Mouse (Mus musculus) liver, embryonic 11.5 days (tissue): Measurements from ENCODE around the gene Ccdc85c. TPM values are rescaled to one million over a fixed set of nuclear protein-coding genes. Genes with fewer than 3 reads are reported as not detected.

Experiments used
- ATAC-seq: fragments of 200-750 bp; cut with Nextera tagmentation; replicated peaks from 2 replicates; pipeline ENCODE4 v1.8.0; 2017; ENCODE audit warnings: moderate number of reproducible peaks, mild to moderate bottlenecking, moderate TSS enrichment, moderate library complexity; ENCODE audit not compliant: low FRiP score
- DNase-seq: peaks from one replicate; pipeline ENCODE4 v3.0.0-alpha.2; 2017; ENCODE audit warnings: low spot score
- H3K27ac ChIP-seq: fragments of 300-500 bp; sonication (generic); 2 replicates; pipeline ENCODE4 v1.5.1; 2014; ENCODE audit warnings: mild to moderate bottlenecking, low read depth, low read length, control low read depth
- H3K27me3 ChIP-seq: fragments of 300-500 bp; sonication (generic); replicated peaks from 2 replicates; pipeline ENCODE4 v1.6.1; 2014; ENCODE audit warnings: low read length, mixed read lengths; ENCODE audit not compliant: control insufficient read depth, insufficient read depth
- H3K36me3 ChIP-seq: fragments of 300-500 bp; sonication (generic); 2 replicates; pipeline ENCODE4 v1.6.1; 2014; ENCODE audit warnings: mild to moderate bottlenecking, low read length, moderate library complexity, mixed read lengths; ENCODE audit not compliant: control insufficient read depth, insufficient read depth
- H3K4me1 ChIP-seq: fragments of 300-500 bp; sonication (generic); replicated peaks from 2 replicates; pipeline ENCODE4 v1.6.1; 2014; ENCODE audit warnings: low read length, mixed read lengths; ENCODE audit not compliant: control insufficient read depth, insufficient read depth
- H3K4me2 ChIP-seq: fragments of 300-500 bp; sonication (generic); 2 replicates; pipeline ENCODE4 v1.6.1; 2014; ENCODE audit warnings: mild to moderate bottlenecking, control low read depth, moderate library complexity
- H3K4me3 ChIP-seq: fragments of 300-500 bp; sonication (generic); 2 replicates; pipeline ENCODE4 v1.5.1; 2014; ENCODE audit warnings: low read depth, low read length, control low read depth
- H3K9ac ChIP-seq: fragments of 300-500 bp; sonication (generic); 2 replicates; pipeline ENCODE4 v1.6.1; 2014; ENCODE audit warnings: low read depth, low read length, control low read depth
- H3K9me3 ChIP-seq: fragments of 300-500 bp; sonication (generic); 2 replicates; pipeline ENCODE4 v1.6.1; 2016; ENCODE audit warnings: low read length, inconsistent platforms, mixed read lengths; ENCODE audit not compliant: control insufficient read depth
- WGBS: fragments of 180-500 bp; shearing (Covaris S2); extraction: QIAGEN DNeasy Blood & Tissue Kit; methylation state at CpG from one replicate; pipeline ENCODE4 v1.1.7; 2014; 5-methylcytosine and 5-hydroxymethylcytosine counted together
- polyA plus RNA-seq: library from polyadenylated mRNA; unstranded; fragments of >200 nt; fragmentation: Nextera tagmentation; extraction: Ambion mirVana; gene quantifications from 2 replicates; pipeline ENCODE4 v1.2.1, GENCODE M21; 2014

Ccdc85c gene
- polyA plus RNA-seq, 1 experiment from 2014 or later: 7.4 TPM

DNA sequence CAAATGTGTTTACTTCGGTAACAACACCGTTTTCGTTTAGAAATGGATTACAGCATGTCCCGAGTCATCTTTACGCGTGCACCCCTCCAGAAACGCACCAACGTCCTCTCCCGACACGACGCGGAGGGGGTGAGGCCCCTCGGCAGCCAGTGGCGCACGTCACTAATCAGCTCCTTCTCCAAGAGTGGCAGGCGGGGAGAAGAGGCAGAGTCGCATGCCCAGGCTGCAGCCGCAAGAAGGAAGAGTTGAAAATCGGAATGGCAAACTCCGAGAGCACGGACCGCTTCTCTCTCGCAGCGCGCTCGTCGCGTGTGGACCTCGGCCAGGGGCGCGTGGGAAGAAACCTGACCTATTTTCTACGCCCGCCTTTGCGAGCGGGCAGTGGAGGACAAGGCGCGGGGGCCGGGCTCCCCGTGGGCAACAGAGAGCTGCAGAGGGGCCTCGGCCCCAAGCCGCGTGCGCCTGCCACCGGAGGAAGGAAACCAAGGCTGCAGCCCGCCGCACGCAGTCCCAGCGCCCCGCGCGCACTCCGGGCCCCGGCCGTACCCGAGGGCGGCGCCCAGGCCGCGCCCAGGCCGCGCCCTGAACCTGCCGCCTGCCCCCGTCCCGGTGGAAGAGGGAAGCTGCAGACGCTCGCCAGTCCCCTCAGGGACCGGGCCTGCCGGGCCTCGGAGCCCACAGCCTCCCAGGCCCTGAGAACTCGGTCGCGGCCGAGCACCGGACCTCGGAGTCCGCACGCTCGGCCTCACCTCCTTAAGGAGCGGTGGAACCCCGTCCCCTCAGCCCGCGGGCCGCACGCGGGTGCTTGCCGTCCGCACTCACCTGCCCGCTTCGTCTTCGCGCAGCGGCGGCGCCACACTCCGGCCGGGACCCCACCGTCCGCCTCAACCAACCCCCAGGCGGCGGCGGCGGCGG, 96.6 kb downstream of the Ccdc85c start:
- ATAC-seq: peak; percentile 81

DNA sequence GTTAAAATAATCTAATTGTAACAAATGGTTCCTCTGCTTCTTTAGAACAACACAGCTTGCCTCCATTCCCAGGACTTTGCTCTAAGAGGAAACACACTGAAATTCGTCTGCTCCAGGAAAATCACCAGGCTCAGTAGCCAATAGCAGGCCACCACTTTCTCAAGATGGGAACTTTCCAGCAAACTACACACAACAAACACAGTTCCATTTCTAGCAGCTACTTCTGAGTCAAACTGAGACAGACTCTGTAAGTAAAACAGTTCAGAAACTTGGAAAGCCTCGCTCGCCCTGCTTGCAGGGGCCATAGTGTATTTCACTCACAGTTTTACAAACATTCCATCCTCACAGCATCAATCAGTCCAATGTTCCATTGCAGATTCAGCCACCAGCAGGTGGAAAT, 98.9 kb downstream of the Ccdc85c start:
- H3K4me2 ChIP-seq: no peak overlapping the region
- H3K27me3 ChIP-seq: no peaks in the 10 kb centered on the region
- ATAC-seq (no peak), DNase-seq (no peak)
- no peak overlapping the region for H3K27ac ChIP-seq
- WGBS: 70% methylated on average over 3 of the region's 3 CpGs
- peaks cover 23% of the 10 kb centered on the region for H3K4me1 ChIP-seq
- H3K4me3 ChIP-seq: no peak overlapping the region
- no peaks in the 10 kb centered on the region for H3K36me3 ChIP-seq
- H3K9me3 ChIP-seq: no peaks in the 10 kb centered on the region
- H3K9ac ChIP-seq: no peak overlapping the region

More for the DNA sequence above, 96.6 kb downstream of the Ccdc85c start:
- H3K36me3 ChIP-seq: 0 out of 2 replicates have a peak, but pooled peaks cover 6% of the 10 kb centered on the region
- under 1% methylated on average over 89 of the region's 103 CpGs for WGBS
- no peaks in the 10 kb centered on the region for H3K9me3 ChIP-seq
- H3K4me3 ChIP-seq: peak overlapping the region; percentile 91
- H3K27ac ChIP-seq: peak overlapping the region; percentile 91
- peaks cover 19% of the 10 kb centered on the region for H3K4me1 ChIP-seq
- H3K27me3 ChIP-seq: no peaks in the 10 kb centered on the region
- peak overlapping the region; percentile 98 for H3K9ac ChIP-seq
- peak overlapping the region; percentile 86 for H3K4me2 ChIP-seq
- peak; percentile 70 for DNase-seq

DNA sequence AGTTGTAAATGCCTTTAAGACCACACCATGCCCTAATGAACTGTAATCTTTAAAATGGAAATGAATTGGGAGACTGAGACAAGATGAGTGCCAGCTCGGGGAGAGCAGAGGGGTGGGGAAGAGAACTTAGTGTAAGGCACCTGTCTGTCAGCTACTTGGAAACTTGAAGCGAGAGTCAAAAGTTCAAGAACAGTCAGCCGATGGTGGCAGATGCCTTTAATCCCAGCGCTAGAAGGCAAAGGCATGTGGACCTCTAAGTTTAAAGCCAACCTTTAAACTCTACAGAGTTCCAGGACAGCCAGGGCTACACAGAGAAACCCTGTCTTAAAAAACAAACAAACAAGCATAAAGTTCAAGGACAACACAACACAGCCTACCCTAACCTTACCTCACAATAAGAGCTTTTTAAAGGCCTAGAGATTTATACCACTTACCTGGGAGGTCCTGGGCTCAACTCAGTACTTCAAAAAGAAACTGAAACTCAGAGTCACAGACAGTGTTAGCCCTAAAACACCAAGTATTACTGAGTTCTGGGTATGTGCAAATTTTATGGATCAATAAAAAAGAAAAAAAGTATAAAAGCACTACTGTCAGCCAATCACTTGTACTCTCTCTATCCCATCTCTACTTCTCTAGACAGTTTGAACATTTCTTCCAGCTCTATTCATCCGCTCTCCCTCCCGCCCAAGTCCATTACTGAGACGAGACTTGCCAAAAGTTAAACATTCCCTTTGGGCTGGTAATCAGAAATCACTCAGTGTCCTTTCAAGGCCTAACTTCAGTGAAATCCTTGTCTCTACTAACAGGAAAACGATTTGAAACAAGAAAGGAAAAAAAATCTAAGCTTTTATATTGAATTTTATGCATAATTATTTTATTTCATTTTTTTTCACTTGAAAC, 100.4 kb downstream of the Ccdc85c start:
- 71% methylated on average over 8 of the region's 8 CpGs for WGBS
- no peaks in the 10 kb centered on the region for H3K36me3 ChIP-seq
- no peak for ATAC-seq
- no peak overlapping the region for H3K27ac ChIP-seq
- no peaks in the 10 kb centered on the region for H3K9me3 ChIP-seq
- no peak for DNase-seq
- H3K4me1 ChIP-seq: peaks cover 25% of the 10 kb centered on the region
- H3K27me3 ChIP-seq: no peaks in the 10 kb centered on the region
- H3K4me3 ChIP-seq: no peak overlapping the region
- no peak overlapping the region for H3K9ac ChIP-seq
- H3K4me2 ChIP-seq: no peak overlapping the region

DNA sequence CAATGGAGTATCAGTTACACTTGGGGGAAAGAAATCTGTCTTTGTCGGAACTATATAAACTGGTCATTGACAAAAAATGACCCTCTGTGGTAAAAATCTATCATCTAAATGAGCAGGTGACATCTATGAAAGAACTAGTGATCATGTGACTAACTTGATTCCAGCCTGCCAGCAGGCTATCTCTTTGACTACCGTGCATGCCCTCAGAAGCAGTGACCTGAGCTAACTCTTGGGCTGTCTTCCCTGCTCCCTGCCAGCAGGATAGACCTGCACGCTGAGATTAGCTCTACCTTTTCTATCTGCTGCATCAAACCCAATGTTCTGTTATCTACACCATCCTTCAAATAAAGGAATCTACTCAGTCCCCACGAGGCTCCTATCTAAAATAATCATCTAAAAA, 102.6 kb downstream of the Ccdc85c start:
- DNase-seq (no peak), ATAC-seq (no peak)
- H3K36me3 ChIP-seq: no peaks in the 10 kb centered on the region
- H3K9ac ChIP-seq: no peak overlapping the region
- no peak overlapping the region for H3K27ac ChIP-seq
- 61% methylated on average over 4 of the region's 4 CpGs for WGBS
- no peaks in the 10 kb centered on the region for H3K27me3 ChIP-seq
- no peak overlapping the region for H3K4me2 ChIP-seq
- H3K4me1 ChIP-seq: peaks cover 26% of the 10 kb centered on the region
- no peaks in the 10 kb centered on the region for H3K9me3 ChIP-seq
- H3K4me3 ChIP-seq: no peak overlapping the region

DNA sequence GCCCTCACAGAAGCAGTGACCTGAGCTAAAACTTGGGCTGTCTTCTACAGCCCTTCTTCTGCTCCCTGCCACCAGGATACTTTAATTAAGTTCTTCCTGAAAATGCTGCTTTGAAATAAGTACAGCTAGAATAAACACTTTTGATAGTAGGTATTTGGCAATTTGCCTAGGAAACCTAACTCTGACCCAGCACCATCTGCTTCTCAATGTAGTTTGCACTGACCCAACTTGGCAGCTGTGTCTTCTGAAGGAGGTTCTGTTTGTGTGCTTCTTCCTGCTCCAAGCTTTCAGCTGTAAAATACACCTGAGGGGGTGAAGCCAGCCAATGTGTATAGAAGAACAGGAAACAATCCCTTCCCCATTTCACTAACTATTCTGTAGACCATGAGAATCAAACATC, 103.9 kb downstream of the Ccdc85c start:
- DNase-seq: no peak
- H3K9me3 ChIP-seq: no peaks in the 10 kb centered on the region
- no peak overlapping the region for H3K9ac ChIP-seq
- H3K27me3 ChIP-seq: no peaks in the 10 kb centered on the region
- H3K4me2 ChIP-seq: no peak overlapping the region
- H3K4me1 ChIP-seq: peaks cover 21% of the 10 kb centered on the region
- no peak overlapping the region for H3K4me3 ChIP-seq
- H3K27ac ChIP-seq: no peak overlapping the region
- no peak for ATAC-seq
- no peaks in the 10 kb centered on the region for H3K36me3 ChIP-seq

DNA sequence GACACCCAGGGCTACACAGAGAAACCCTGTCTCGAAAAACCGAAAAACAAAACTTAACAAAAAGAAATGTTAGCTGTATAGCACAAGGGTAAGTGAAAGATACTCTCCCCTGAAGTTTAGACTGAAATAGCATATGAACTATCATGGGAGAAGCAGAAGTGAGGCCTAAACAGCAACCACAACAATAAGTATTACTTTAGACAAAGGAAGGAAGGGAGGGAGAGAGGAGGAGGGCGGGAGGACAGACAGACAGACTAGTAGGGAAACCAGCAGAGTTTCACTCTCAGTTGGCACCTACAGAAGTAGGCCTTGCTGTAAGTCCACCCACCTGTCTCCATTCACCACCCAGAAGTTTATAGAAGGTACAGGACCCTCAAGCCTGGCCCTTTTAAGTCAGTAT, 104.8 kb downstream of the Ccdc85c start:
- ATAC-seq: no peak
- Histone ChIP-seq H3K9ac (no peak overlapping the region), H3K4me3 (no peak overlapping the region), H3K9me3 (no peaks in the 10 kb centered on the region), H3K27ac (no peak overlapping the region), H3K27me3 (no peaks in the 10 kb centered on the region), H3K4me2 (no peak overlapping the region), H3K36me3 (no peaks in the 10 kb centered on the region), H3K4me1 (peaks cover 21% of the 10 kb centered on the region)
- WGBS: 79% methylated on average over 3 of the region's 3 CpGs
- no peak for DNase-seq

DNA sequence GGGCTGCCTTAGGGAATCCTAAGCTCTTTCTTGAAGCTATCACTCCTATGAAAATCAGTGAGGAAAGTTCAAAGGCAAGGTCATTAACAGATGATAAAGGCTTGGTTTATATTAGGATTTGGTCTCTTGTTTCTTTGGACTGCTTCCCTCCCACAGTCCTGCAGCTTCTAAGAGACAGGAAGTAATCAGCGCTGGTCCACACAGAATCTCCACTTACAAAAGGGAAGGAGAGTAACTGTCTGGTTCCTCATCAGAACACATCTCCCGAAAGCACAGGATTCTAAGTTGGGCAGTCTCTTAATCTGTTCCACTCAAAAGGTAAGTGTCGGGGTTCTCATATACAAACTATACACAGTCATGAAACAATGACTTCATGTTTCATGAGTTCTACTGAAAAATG, 106.3 kb downstream of the Ccdc85c start:
- Histone ChIP-seq H3K4me3 (no peak overlapping the region), H3K36me3 (0 out of 2 replicates have a peak, but pooled peaks cover 2% of the 10 kb centered on the region), H3K27ac (no peak overlapping the region), H3K4me2 (no peak overlapping the region), H3K9me3 (no peaks in the 10 kb centered on the region), H3K27me3 (no peaks in the 10 kb centered on the region), H3K9ac (no peak overlapping the region), H3K4me1 (peaks cover 19% of the 10 kb centered on the region)
- no peak for ATAC-seq
- WGBS: 59% methylated on average over 3 of the region's 3 CpGs
- DNase-seq: no peak

DNA sequence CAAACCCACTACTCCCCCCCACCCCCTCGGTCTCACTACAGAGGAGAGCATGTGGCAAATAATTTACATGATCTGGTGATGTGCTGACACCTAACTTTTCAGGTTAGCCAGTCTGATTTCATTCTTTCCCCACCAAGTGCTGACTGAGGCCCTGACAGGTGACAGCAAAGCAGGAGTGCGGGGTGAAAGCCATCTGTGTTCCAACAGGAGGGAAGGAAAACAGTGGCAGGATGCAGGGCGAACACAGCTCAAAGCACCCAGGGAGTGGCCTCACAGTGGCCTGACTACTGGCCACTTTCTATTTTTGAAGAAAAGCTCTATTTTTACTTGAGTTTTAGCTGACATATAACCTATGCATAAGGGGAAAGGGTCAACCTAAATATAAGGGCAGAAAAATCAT, 111.5 kb downstream of the Ccdc85c start:
- 92% methylated on average over 3 of the region's 3 CpGs for WGBS
- ATAC-seq (no peak), DNase-seq (no peak)
- no peaks in the 10 kb centered on the region for H3K27me3 ChIP-seq
- H3K9ac ChIP-seq: no peak overlapping the region
- H3K27ac ChIP-seq: no peak overlapping the region
- no peak overlapping the region for H3K4me2 ChIP-seq
- no peaks in the 10 kb centered on the region for H3K9me3 ChIP-seq
- peaks cover 20% of the 10 kb centered on the region for H3K36me3 ChIP-seq
- H3K4me1 ChIP-seq: no peaks in the 10 kb centered on the region
- H3K4me3 ChIP-seq: no peak overlapping the region
